In the genomic region with DNA sequence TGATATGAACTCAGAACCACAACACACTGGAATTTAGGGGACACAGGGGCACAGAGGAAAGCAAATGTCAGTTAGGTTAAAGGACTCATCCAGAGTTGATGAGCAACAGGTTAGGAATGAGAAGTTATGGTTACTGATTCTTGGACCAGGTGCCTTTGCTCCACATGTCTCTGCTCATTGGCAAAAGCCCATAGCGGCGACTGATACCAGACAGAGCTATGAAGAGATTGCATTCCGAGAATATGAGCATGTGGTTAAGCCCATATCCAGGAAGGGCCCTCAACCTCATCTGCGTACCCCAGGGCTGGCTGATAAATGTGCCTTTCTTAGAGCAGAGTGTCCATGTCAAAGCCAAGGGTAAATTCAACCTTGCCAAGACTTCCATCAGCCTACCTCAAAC, we compare ENCODE assay signal across 25 mouse cellular contexts.
DNase-seq lines count a peak whose midpoint lies in the region; ATAC-seq and TF ChIP-seq lines count a peak whose summit lies in the region.
"Had no signal": no experiment of that assay in that cellular context is flagged by ENCODE, and none has a peak within 500 bp of the region (broad histone marks: within the 10 kb centered on the region; RNA-seq: fewer than 3 reads in every experiment).

No protein-coding gene starts in this region.

- TF ChIP-seq POLR2A in heart, adult 2 months (IDR thresholded peaks at IDR 0.05; ENCODE audit: insufficient read depth, low read depth, low read length) = no peak

- no peaks in the 10 kb centered on the region for H3K4me1 ChIP-seq in heart, adult 2 months (ENCODE audit: control insufficient read depth, insufficient read depth, low read length)
- no peaks in the 10 kb centered on the region for H3K4me1 ChIP-seq in heart, embryonic 12.5 days (replicated peaks)
- H3K4me1 ChIP-seq: embryonic facial prominence, embryonic 10.5 days; embryonic facial prominence, embryonic 13.5 days; forebrain, embryonic 12.5 days; forebrain, embryonic 15.5 days; hindbrain, embryonic 12.5 days; hindbrain, embryonic 15.5 days had no signal

- H3K27ac ChIP-seq in heart, adult 2 months = peak overlapping the region; percentile 23; the same call in 1 of the 2 replicates
- no peak overlapping the region for H3K27ac ChIP-seq in heart, embryonic 12.5 days (ENCODE audit: poor library complexity, severe bottlenecking)
- H3K27ac ChIP-seq: embryonic facial prominence, embryonic 10.5 days; embryonic facial prominence, embryonic 13.5 days; forebrain, embryonic 12.5 days; forebrain, embryonic 15.5 days; hindbrain, embryonic 12.5 days; hindbrain, embryonic 15.5 days had no signal

- H3K79me3 ChIP-seq in C2C12 (ENCODE audit: low read depth) = no peaks in the 10 kb centered on the region

- no peaks in the 10 kb centered on the region for H3K79me2 ChIP-seq in heart, adult 2 months (replicated peaks; ENCODE audit: control insufficient read depth, insufficient read depth, low read length)
- no peaks in the 10 kb centered on the region for H3K79me2 ChIP-seq in C2C12 (ENCODE audit: control insufficient read depth, insufficient read depth)

- TF ChIP-seq CTCF in heart, adult 2 months (IDR thresholded peaks at IDR 0.05) = no peak
- no peak for TF ChIP-seq CTCF in C2C12 (IDR thresholded peaks at IDR 0.05; ENCODE audit: control insufficient read depth, insufficient read depth, insufficient read length)

- DNase-seq in heart, adult 2 months = peak in 1 of 2 experiments; percentile 40
- DNase-seq in 3T3-L1 (ENCODE audit: low read depth, low spot score) = peak; percentile 11
- peak; percentile 33 for DNase-seq in heart, postnatal 4 days
- DNase-seq in cerebellum, adult 9-10 months = no peak
- DNase-seq: adrenal gland, postnatal 10 days; adrenal gland, postnatal 36 days; cerebellum, adult 11 months; cerebellum, adult 2 months; cerebellum, postnatal 10 days; cerebellum, postnatal 36 days; embryo, embryonic 11 days; gastrocnemius, postnatal 25 days had no signal

- no peak overlapping the region for H3K4me2 ChIP-seq in heart, embryonic 12.5 days
- H3K4me2 ChIP-seq: embryonic facial prominence, embryonic 13.5 days; forebrain, embryonic 12.5 days; forebrain, embryonic 15.5 days; hindbrain, embryonic 12.5 days; hindbrain, embryonic 15.5 days had no signal

- ATAC-seq in heart, embryonic 12.5 days (ENCODE audit: insufficient number of reproducible peaks, low FRiP score) = no peak
- ATAC-seq: forebrain, embryonic 15.5 days; intestine, postnatal 0 days; Patski had no signal

- H3ac ChIP-seq in C2C12 (ENCODE audit: control insufficient read depth, insufficient read length, low read depth) = no peak overlapping the region

- intact Hi-C loops in heart, adult 2 months (cut with DNase I) = no loop called here

- 61% methylated on average over 4 of the region's 4 CpGs for WGBS in heart, adult 2 months
- WGBS in heart, embryonic 12.5 days = 74% methylated on average over 4 of the region's 4 CpGs

- H3K9me3 ChIP-seq in heart, embryonic 12.5 days (replicated peaks) = peaks cover 6% of the 10 kb centered on the region; the same call in 1 of the 2 replicates
- H3K9me3 ChIP-seq: embryonic facial prominence, embryonic 10.5 days; embryonic facial prominence, embryonic 13.5 days; forebrain, embryonic 12.5 days; forebrain, embryonic 15.5 days; G1E; hindbrain, embryonic 12.5 days; hindbrain, embryonic 15.5 days had no signal

- no peaks in the 10 kb centered on the region for H3K36me3 ChIP-seq in heart, adult 2 months (ENCODE audit: control insufficient read depth, insufficient read depth, low read length)
- no peaks in the 10 kb centered on the region for H3K36me3 ChIP-seq in heart, embryonic 12.5 days
- H3K36me3 ChIP-seq in C2C12 (ENCODE audit: control insufficient read depth, insufficient read depth) = no peaks in the 10 kb centered on the region
- H3K36me3 ChIP-seq: embryonic facial prominence, embryonic 10.5 days; embryonic facial prominence, embryonic 13.5 days; forebrain, embryonic 12.5 days; forebrain, embryonic 15.5 days; G1E; hindbrain, embryonic 12.5 days; hindbrain, embryonic 15.5 days had no signal

- TF ChIP-seq EP300 in heart, adult 2 months (IDR thresholded peaks at IDR 0.05; ENCODE audit: insufficient read depth, low read depth, low read length) = no peak

- H3K27me3 ChIP-seq in heart, adult 2 months (ENCODE audit: control insufficient read depth, insufficient read depth, low read length) = no peaks in the 10 kb centered on the region
- H3K27me3 ChIP-seq in heart, embryonic 12.5 days (replicated peaks) = no peaks in the 10 kb centered on the region
- H3K27me3 ChIP-seq in C2C12 (ENCODE audit: control insufficient read depth, insufficient read depth, insufficient read length) = no peaks in the 10 kb centered on the region
- H3K27me3 ChIP-seq: CH12.LX; embryonic facial prominence, embryonic 13.5 days; forebrain, embryonic 12.5 days; forebrain, embryonic 15.5 days; hindbrain, embryonic 12.5 days; hindbrain, embryonic 15.5 days; Patski had no signal

- H3K4me3 ChIP-seq in heart, adult 2 months = no peak overlapping the region
- no peak overlapping the region for H3K4me3 ChIP-seq in heart, embryonic 12.5 days
- no peak overlapping the region for H3K4me3 ChIP-seq in C2C12 (ENCODE audit: insufficient read depth, poor library complexity, severe bottlenecking)
- H3K4me3 ChIP-seq: embryonic facial prominence, embryonic 10.5 days; embryonic facial prominence, embryonic 13.5 days; erythroblast, embryonic 14.5 days; forebrain, embryonic 12.5 days; forebrain, embryonic 15.5 days; hindbrain, embryonic 12.5 days; hindbrain, embryonic 15.5 days had no signal

- H3K9ac ChIP-seq in heart, adult 2 months (ENCODE audit: low read depth, low read length) = no peak overlapping the region
- H3K9ac ChIP-seq in heart, embryonic 12.5 days = no peak overlapping the region
- H3K9ac ChIP-seq: embryonic facial prominence, embryonic 13.5 days; forebrain, embryonic 12.5 days; forebrain, embryonic 15.5 days; hindbrain, embryonic 12.5 days; hindbrain, embryonic 15.5 days had no signal

TF ChIP-seq in C2C12, 6 proteins besides CTCF, POLR2A, EP300 and RAD21:
- no peak for TF ChIP-seq MYOG (IDR thresholded peaks at IDR 0.05; ENCODE audit: control insufficient read depth, extremely low read depth, insufficient read length)
- TF ChIP-seq MAX (IDR thresholded peaks at IDR 0.05) = no peak
- TF ChIP-seq CEBPB (IDR thresholded peaks at IDR 0.05; ENCODE audit: low read depth) = no peak
- no peak for TF ChIP-seq FOSL1 (IDR thresholded peaks at IDR 0.05; ENCODE audit: insufficient read depth, low read length, poor library complexity, severe bottlenecking)
- peak; percentile 62 for TF ChIP-seq MYOD1 (IDR thresholded peaks at IDR 0.05; ENCODE audit: control insufficient read depth, insufficient read length, low read depth)
- TF ChIP-seq USF1 (IDR thresholded peaks at IDR 0.05; ENCODE audit: low read depth) = no peak
TF ChIP-seq in C2C12: peak in this region for 1.
